Mouse (Mus musculus) kidney, postnatal 36 days (tissue): ENCODE data around the gene Rpn1.

Source experiments
- DNase-seq, 2 experiments: peaks; one replicate each; pipeline ENCODE4 v3.0.0; 2021 to 2022; ENCODE audit warnings: mixed read lengths in 2 of 2

The Rpn1 gene

GRCm38 (mm10) chr6:88084278-88085151 lies at the start of gene Rpn1:
Gene Rpn1, plus strand, starts transcription at chr6:88084482.
- peak; percentile 98 to 100 for DNase-seq

DNA sequence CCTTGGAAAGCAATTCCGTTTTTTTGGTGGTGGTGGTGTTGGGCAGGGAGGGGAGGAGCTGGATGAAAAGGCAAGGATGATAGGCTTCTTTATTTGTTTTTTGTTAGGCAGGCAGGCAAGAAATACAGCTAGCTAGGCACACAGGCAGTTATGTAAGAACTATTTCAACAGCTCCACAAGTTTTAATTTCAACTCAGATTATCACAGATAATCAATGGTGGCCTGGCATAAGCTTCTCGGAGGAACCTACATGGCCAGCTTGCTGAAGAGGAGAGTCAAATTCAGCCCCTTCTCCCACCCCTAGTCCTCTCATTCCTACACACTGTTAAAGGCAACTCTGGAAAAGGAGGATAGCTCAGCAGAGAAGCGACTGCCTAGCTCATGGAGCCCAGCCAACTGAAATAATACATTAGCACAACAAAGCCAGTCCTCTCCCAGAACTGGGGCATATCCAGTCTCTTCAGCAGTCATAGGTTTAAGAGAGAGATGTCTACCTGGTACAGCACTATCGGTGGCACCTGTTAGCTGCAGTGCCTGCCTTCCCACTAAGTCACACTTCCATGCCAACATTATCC lies 46.7 kb upstream of the Rpn1 start:
- DNase-seq: peak; percentile 30 to 31

DNA sequence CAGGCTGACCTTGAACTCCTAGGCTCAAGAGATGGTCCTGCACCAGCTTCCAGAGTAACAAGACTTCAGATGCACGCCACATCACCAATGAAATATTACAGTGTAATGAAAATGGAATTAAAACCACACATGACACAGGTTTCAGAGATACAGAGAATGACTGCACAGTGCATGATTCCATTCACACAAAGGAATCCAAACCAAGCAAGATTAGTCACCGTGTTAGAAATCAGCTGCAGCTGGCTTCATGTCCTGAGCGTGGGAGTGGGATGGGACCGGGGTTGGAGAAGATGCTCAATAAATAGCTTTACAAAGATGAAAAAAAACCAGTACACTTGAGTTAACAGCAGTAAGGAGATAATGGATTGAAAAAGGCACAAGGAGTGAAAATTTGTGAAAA lies 44.9 kb upstream of the Rpn1 start:
- no peak for DNase-seq

- peak in 1 of 2 experiments; percentile 12 for DNase-seq
Measured at GRCm38 (mm10) chr6:88041221-88041620, 43.1 kb upstream of the Rpn1 start.

DNA sequence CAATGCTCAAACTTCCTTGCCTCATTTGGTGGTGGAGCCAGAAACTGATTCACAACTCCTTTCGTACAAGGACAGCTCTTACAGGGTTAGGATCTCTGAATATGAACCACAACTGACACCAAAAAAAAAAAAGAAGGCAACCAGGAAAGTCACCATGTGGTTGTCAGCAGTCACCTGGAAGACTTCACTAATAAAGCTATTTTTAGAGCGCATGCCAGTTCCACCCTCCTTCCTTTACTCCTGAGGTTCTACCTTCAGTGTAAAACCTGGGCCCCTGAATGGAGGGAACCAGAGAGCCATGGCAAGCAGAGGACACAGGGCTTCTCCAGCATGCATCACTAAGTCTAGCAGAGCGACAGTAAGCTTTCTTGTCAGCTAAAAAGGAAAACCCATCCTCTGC lies 41.9 kb upstream of the Rpn1 start:
- no peak for DNase-seq

DNA sequence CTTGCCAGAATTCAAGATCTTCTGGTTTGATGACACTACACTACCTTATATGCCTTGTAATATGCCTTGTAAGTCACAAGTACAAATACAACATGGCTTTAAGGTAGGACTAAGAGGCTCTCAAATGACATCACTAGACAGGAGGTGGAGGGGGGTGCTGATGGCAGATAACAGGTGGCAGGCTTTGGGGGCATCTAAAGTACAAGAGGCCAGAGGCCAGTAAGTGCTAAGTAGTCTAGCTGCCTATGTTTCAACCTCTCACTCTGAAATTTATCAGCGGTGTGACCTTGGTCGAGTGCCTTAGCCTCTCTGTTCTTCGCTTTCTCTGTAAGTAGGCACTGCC lies 40.1 kb upstream of the Rpn1 start:
- no peak for DNase-seq

DNA sequence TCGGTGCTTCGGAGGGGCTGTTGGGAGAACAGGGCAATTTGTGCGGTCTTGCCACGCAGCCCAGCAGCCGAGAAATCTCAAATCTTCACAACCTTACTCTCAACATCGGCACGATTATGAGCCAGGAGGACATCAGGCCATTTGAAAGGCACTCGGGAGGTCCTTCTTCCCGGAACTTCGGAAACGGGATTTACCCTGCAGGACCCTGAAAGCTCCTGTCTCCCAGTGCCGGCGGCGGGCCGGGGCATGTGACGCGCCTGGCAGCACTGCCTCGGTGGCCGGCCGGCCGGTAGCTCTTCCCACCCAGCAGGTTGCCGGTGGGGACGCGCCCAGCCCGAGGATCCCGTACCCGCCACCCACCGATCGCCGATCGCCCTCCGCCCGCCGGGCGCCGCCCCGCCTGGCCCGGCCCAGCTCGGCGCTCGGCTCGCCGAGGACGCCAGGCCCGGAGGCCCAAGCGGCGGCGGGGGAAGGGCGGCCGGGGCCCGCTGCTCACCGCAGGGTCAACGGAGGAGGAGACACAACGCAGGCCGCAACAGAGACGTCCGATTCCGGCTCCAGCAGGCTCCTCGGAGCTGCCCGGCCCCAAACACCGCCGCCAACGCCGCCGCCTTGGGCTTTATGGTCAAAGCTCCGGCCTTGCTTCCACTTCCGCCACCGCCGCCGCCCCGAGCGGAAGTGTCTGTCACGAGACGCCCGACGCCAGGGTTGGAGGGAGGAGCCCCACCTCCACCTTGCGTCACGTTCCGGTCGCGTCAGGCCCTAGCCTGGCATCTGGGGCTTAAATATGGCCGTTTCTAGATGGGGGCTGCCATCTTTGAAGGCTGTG lies 39.5 kb upstream of the Rpn1 start, which contains the start of gene Rab7:
Rab7 (minus strand) TSS at position 694 of the 829 bp plus-strand sequence.
- DNase-seq: peak; percentile 98

DNA sequence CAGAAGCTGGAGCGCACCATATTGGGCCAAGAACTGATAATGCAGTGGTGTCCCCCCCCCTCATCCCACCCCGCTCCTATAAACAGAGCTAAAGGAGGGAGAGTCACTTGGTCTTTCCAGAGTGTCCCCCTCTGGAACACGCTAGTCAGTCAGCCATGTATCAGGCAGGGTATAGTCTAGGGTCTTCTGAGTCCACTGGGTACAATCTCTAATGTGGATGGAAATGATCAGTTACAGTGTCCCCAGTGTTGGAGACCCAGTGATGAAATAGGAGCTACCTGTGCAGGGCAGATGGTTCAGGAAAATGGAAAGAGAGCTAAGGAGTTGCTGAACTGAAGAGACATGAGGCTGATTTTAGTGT lies 38.9 kb upstream of the Rpn1 start:
- DNase-seq: no peak

GRCm38 (mm10) chr6:88047853-88048252 lies 36.4 kb upstream of the Rpn1 start:
- DNase-seq: no peak

DNA sequence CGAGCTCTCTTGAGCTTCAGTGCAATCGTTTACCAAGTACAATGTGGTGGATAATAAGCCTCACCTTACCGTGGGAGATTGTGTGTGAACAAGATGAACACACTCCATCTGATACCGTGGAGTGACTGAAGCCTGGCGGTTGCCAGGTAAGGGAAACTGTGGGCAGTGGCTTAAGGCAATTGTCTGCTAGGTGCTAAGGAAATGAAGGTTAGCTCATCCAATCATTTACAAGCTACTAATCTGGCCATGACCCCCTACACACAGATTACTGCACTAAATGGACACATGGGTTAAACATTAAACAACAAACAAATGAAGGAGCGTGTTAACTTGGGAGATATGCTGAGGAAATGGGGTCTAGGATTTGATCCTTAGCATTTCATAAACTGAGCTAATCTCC lies 35.3 kb upstream of the Rpn1 start:
- no peak for DNase-seq

DNA sequence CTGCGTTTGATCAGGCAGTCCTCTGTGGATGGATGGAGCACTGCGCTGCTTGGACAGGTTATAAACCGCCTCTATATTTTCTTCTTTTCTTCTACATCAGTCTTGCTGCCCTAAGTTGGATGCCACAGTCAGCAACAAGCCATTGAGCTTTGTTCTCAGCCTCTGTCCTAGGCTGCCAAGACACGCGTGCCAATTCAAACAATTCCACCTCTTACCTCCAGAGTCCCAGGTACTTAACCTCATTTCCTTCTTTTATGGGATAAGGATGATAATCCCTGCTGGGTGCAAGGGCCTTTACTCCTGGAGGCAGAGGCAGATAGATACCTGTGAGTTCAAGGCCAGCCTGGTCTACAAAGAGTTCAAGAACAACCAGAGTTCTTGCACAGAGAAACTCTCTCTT lies 33.1 kb upstream of the Rpn1 start:
- DNase-seq: no peak

- DNase-seq: no peak
Measured at GRCm38 (mm10) chr6:88053228-88054080, 30.8 kb upstream of the Rpn1 start.

DNA sequence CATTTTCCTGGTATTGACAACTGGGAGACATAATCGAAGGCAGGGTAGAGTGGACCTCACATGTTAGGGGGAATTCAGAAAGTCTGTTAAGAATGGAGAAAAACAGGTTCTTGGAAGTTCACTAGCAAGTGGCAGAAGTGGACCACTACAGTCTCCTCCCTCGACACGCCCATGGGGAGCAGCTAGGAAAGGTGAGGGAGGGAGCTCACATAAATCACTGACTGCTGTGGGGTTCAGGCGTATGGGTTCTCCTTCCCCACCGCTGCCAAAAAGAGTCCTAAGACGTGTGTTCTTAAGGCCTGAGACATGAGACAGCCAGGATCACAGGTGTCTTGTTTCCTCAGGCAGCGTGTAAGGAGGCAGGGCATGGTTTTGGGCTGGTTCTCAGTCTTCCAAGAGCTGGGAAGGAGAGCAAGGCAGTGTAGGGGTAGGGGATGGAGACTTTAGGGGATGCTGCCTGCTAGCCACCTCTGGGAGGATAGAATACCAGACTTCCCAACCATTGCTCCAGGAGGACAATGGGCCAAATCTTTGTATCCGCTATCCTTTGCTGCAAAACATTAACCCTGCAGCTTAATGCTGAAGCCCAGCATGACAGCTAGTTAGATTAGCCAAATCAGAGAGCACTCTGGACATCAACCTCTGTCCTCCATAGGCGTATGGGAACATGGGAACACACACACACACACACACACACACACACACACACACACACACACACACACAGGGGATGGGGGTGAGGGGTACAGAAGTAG lies 30.0 kb upstream of the Rpn1 start:
- DNase-seq: peak in 1 of 2 experiments; percentile 33

DNA sequence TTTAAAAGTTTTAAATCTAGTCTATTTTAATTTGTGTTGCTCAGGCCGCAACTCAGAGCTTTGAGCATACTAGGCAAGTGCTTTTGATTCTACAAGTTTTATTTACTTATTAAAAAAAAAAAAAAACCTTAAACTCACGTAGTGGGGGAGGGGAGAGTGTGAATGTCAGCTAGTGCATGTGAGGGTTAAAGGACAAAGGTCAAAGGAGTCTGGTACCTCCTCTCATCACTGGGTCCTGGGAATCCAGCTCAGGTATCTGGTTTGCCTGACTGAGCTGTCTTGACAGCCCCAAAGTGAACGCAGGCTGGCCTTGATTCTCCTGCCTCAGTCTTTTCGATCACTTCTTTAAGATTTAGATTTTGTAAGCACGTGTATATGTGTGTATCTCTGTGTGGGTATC lies 28.6 kb upstream of the Rpn1 start:
- DNase-seq: peak in 1 of 2 experiments; percentile 39

DNA sequence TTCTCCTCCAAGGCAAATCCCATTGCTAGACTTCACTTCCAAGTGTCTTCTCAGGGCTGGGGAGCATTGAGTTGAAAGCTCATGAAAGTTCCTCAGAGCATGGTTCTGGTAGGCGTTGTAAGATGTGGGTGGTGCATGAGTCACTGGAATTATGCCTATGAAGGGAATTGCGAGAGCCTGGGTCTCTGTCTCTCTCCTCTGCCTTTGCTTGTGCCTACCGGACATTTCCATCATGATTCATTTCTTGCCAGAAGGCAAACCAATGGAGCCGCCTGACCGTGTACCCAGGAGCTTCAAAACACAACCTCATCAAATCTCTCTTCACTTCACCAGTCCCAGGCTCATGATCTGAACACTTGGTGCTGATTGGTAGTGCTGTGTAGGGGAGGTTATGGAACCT lies 27.4 kb upstream of the Rpn1 start:
- DNase-seq: no peak

DNA sequence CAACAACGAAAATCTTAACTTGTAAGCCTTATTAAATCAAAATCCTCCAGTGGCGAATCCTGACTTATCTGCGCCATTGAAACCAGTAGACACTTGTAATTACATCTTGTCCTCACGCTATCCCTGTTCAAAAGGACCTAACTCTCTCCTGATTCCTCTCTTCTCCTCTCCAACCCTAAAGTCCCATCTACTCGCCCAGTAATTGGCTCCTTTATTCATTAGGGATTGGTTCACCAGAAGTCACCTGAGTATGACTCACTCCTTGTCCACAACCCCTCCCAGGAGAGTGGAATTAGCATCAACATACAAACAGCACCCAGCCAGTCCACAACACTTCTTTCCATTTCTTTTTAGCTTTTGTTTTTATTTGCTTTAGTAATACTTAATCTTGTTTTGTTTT lies 24.4 kb upstream of the Rpn1 start:
- no peak for DNase-seq

- no peak for DNase-seq
Measured at GRCm38 (mm10) chr6:88060602-88061001, 23.7 kb upstream of the Rpn1 start.

GRCm38 (mm10) chr6:88061406-88061805 lies 22.9 kb upstream of the Rpn1 start:
- no peak for DNase-seq

DNA sequence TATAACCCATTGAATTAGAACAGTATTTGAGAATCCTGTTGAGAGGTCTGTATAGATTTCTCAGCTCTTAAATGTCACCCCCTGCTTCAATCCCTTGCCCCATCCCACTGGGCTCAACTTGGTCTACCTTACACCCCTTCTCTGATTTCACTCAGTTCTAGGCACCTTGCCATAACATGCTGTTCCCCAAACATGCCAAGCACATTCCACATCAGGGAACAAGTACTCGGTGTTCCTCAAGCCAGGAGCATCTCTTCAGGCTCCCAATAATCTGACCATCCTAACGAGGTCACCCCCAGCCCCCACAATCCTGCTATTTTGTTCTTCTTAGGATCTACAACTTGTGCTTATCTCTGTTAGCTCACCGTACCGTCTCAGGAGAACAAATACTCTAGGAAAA lies 21.9 kb upstream of the Rpn1 start:
- DNase-seq: no peak

DNA sequence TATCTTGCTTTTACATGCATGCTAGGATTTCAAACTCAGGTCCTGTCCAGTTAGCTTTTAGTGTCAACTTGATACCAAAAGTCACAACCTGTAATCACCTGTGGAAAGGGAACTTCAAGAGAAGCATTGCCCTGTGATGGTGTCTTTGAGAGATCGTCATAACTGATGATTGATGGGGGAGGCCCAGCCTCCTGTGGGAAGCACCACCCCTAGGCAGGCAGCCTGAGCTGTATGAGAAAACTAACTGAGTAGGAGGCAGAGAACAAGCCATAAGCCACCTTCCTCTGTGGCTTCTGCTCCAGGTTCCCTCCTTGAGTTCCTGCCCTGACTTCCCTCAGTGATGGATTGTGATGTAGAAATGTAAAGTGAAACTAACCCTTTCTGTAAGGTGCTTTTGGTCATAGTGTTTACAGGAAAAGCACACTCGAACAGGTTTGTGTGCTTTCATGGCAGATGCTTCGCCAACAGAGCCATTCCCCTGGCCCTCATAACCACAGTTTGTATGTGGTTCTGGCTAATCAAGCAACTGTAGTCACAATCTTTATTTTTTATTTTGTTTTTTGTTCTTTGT lies 20.1 kb upstream of the Rpn1 start:
- DNase-seq: no peak

DNA sequence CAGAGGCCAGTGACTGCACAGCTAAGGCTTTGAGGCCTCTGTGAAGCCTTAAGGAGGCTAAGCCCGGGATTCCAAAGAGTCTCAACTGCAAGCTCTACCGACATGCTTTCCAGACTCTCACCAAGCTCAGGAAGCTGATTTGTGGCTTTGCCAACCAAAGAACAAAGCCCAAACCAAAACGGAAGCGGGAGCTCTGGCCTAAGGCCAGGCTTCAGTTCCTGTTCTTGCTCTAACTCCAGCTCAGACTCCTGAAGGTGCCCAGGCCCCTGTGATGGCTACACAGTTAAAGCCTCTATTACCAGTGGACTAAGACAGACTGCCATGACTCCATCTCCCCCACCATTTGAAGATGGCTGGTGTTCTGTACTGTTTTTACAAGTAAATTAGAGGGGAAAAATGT lies 19.2 kb upstream of the Rpn1 start:
- DNase-seq: peak; percentile 75 to 82

- no peak for DNase-seq
Measured at GRCm38 (mm10) chr6:88065968-88066367, 18.3 kb upstream of the Rpn1 start.
